Mouse (Mus musculus) midbrain, embryonic 10.5 days (tissue): ENCODE measurements around the gene Zmpste24. TPM values are rescaled to one million over a fixed set of nuclear protein-coding genes. Genes with fewer than 3 reads are reported as not detected.

Source experiments
- DNase-seq: peaks from one replicate; pipeline ENCODE4 v3.0.0-alpha.2; 2017; ENCODE audit warnings: low spot score
- H3K27ac ChIP-seq: fragments of 300-500 bp; sonication (generic); replicated peaks from 2 replicates; pipeline ENCODE4 v1.5.1; 2016; ENCODE audit warnings: mild to moderate bottlenecking
- H3K27me3 ChIP-seq: fragments of 300-500 bp; sonication (generic); 2 replicates; pipeline ENCODE4 v1.6.1; 2016; ENCODE audit warnings: low read depth, mild to moderate bottlenecking; ENCODE audit not compliant: poor library complexity, severe bottlenecking
- H3K36me3 ChIP-seq: fragments of 300-500 bp; sonication (generic); 2 replicates; pipeline ENCODE4 v1.6.1; 2016; ENCODE audit warnings: mild to moderate bottlenecking, moderate library complexity
- H3K4me1 ChIP-seq: fragments of 300-500 bp; sonication (generic); 2 replicates; pipeline ENCODE4 v1.6.1; 2016
- H3K4me3 ChIP-seq: fragments of 300-500 bp; sonication (generic); 2 replicates; pipeline ENCODE4 v1.5.1; 2016; ENCODE audit warnings: mild to moderate bottlenecking, moderate library complexity
- H3K9me3 ChIP-seq: fragments of 300-500 bp; sonication (generic); replicated peaks from 2 replicates; pipeline ENCODE4 v1.6.1; 2016; ENCODE audit warnings: mild to moderate bottlenecking
- WGBS: fragments of 180-500 bp; shearing (Covaris S2); methylation state at CpG from one replicate; pipeline ENCODE4 v1.1.7; 2016; 5-methylcytosine and 5-hydroxymethylcytosine counted together
- polyA plus RNA-seq: library from polyadenylated mRNA; unstranded; fragments of >200 nt; fragmentation: Nextera tagmentation; extraction: Ambion mirVana; gene quantifications from 2 replicates; pipeline ENCODE4 v1.2.1, GENCODE M21; 2016

Gene Zmpste24
- polyA plus RNA-seq, 1 experiment from 2014 or later = 29.1 TPM

- WGBS = 8% methylated on average over 35 of the region's 35 CpGs
- Histone ChIP-seq H3K36me3 (0 out of 2 replicates have a peak, but pooled peaks cover under 1% of the 10 kb centered on the region), H3K27ac (no peak overlapping the region), H3K4me1 (peaks cover 16% of the 10 kb centered on the region), H3K27me3 (peaks cover 41% of the 10 kb centered on the region), H3K4me3 (peak overlapping the region; percentile 44), H3K9me3 (no peaks in the 10 kb centered on the region)
- DNase-seq = no peak
These were observed 45.4 kb downstream of the Zmpste24 start for GRCm38 (mm10) chr4:121052454-121053323.

GRCm38 (mm10) chr4:121051863-121052262 lies 46.2 kb downstream of the Zmpste24 start:
- H3K36me3 ChIP-seq = no peaks in the 10 kb centered on the region
- H3K27me3 ChIP-seq = peaks cover 41% of the 10 kb centered on the region
- peaks cover 16% of the 10 kb centered on the region for H3K4me1 ChIP-seq
- WGBS = 20% methylated on average over 4 of the region's 4 CpGs
- H3K9me3 ChIP-seq = no peaks in the 10 kb centered on the region
- H3K4me3 ChIP-seq = no peak overlapping the region
- DNase-seq = no peak
- no peak overlapping the region for H3K27ac ChIP-seq

GRCm38 (mm10) chr4:121042946-121043345 lies 55.1 kb downstream of the Zmpste24 start:
- Histone ChIP-seq H3K36me3 (no peaks in the 10 kb centered on the region), H3K4me3 (no peak overlapping the region), H3K27ac (peak overlapping the region; percentile 55), H3K9me3 (no peaks in the 10 kb centered on the region), H3K4me1 (peaks cover 36% of the 10 kb centered on the region), H3K27me3 (peaks cover 30% of the 10 kb centered on the region)
- WGBS = 85% methylated on average over 3 of the region's 3 CpGs
- no peak for DNase-seq

- Histone ChIP-seq H3K4me1 (peaks cover 36% of the 10 kb centered on the region), H3K4me3 (no peak overlapping the region), H3K27me3 (peaks cover 35% of the 10 kb centered on the region), H3K27ac (peak overlapping the region; percentile 55), H3K36me3 (no peaks in the 10 kb centered on the region), H3K9me3 (no peaks in the 10 kb centered on the region)
- no peak for DNase-seq
- 61% methylated on average over 5 of the region's 5 CpGs for WGBS
These were observed 55.6 kb downstream of the Zmpste24 start for GRCm38 (mm10) chr4:121042472-121042871.

GRCm38 (mm10) chr4:121040897-121041671 lies 57.0 kb downstream of the Zmpste24 start:
- H3K27me3 ChIP-seq = peaks cover 35% of the 10 kb centered on the region
- H3K36me3 ChIP-seq = no peaks in the 10 kb centered on the region
- 8% methylated on average over 18 of the region's 18 CpGs for WGBS
- peak overlapping the region; percentile 33; the same call in 1 of the 2 replicates for H3K4me3 ChIP-seq
- peak overlapping the region; percentile 83 for H3K27ac ChIP-seq
- H3K9me3 ChIP-seq = no peaks in the 10 kb centered on the region
- peaks cover 36% of the 10 kb centered on the region for H3K4me1 ChIP-seq
- peak; percentile 78 for DNase-seq

GRCm38 (mm10) chr4:121040323-121040722 lies 57.7 kb downstream of the Zmpste24 start:
- 63% methylated on average over 14 of the region's 14 CpGs for WGBS
- Histone ChIP-seq H3K27ac (peak overlapping the region; percentile 69), H3K4me1 (peaks cover 36% of the 10 kb centered on the region), H3K4me3 (peak overlapping the region; percentile 57), H3K9me3 (no peaks in the 10 kb centered on the region), H3K27me3 (peaks cover 35% of the 10 kb centered on the region), H3K36me3 (no peaks in the 10 kb centered on the region)
- DNase-seq = no peak

GRCm38 (mm10) chr4:121039331-121040115 lies 58.5 kb downstream of the Zmpste24 start, which contains the start of gene Col9a2:
Gene Col9a2, plus strand, starts transcription at chr4:121039385.
- Histone ChIP-seq H3K4me3 (peak within 1 kb of the TSS; percentile 57), H3K27me3 (peaks cover 35% of the 10 kb centered on the region), H3K4me1 (peaks cover 36% of the 10 kb centered on the region), H3K9me3 (no peaks in the 10 kb centered on the region), H3K36me3 (no peaks in the 10 kb centered on the region), H3K27ac (peak within 1 kb of the TSS; percentile 69)
- WGBS = 3% methylated on average over 46 of the region's 46 CpGs
- DNase-seq = peak; percentile 58

GRCm38 (mm10) chr4:121033006-121033405 lies 65.0 kb downstream of the Zmpste24 start:
- Histone ChIP-seq H3K27me3 (peaks cover 6% of the 10 kb centered on the region), H3K4me3 (no peak overlapping the region), H3K27ac (no peak overlapping the region), H3K36me3 (no peaks in the 10 kb centered on the region), H3K4me1 (no peaks in the 10 kb centered on the region), H3K9me3 (no peaks in the 10 kb centered on the region)
- WGBS = 83% methylated on average over 2 of the region's 2 CpGs
- DNase-seq = no peak

GRCm38 (mm10) chr4:121031440-121031839 lies 66.6 kb downstream of the Zmpste24 start:
- Histone ChIP-seq H3K4me1 (no peaks in the 10 kb centered on the region), H3K27ac (no peak overlapping the region), H3K4me3 (no peak overlapping the region), H3K9me3 (no peaks in the 10 kb centered on the region), H3K36me3 (no peaks in the 10 kb centered on the region), H3K27me3 (no peaks in the 10 kb centered on the region)
- DNase-seq = no peak
- WGBS = 64% methylated on average over 4 of the region's 4 CpGs

GRCm38 (mm10) chr4:121029632-121030031 lies 68.4 kb downstream of the Zmpste24 start:
- DNase-seq = no peak
- WGBS = 67% methylated on average over 3 of the region's 3 CpGs
- Histone ChIP-seq H3K36me3 (no peaks in the 10 kb centered on the region), H3K27ac (no peak overlapping the region), H3K9me3 (no peaks in the 10 kb centered on the region), H3K4me3 (no peak overlapping the region), H3K4me1 (no peaks in the 10 kb centered on the region), H3K27me3 (no peaks in the 10 kb centered on the region)

- H3K36me3 ChIP-seq = no peaks in the 10 kb centered on the region
- DNase-seq = peak; percentile 75
- H3K4me1 ChIP-seq = no peaks in the 10 kb centered on the region
- 29% methylated on average over 14 of the region's 14 CpGs for WGBS
- H3K4me3 ChIP-seq = no peak overlapping the region
- H3K27me3 ChIP-seq = no peaks in the 10 kb centered on the region
- H3K9me3 ChIP-seq = no peaks in the 10 kb centered on the region
- no peak overlapping the region for H3K27ac ChIP-seq
These were observed 69.2 kb downstream of the Zmpste24 start for GRCm38 (mm10) chr4:121028659-121029392.

GRCm38 (mm10) chr4:121028146-121028545 lies 69.9 kb downstream of the Zmpste24 start:
- DNase-seq = no peak
- H3K4me3 ChIP-seq = no peak overlapping the region
- H3K36me3 ChIP-seq = no peaks in the 10 kb centered on the region
- H3K9me3 ChIP-seq = no peaks in the 10 kb centered on the region
- H3K4me1 ChIP-seq = no peaks in the 10 kb centered on the region
- H3K27me3 ChIP-seq = no peaks in the 10 kb centered on the region
- WGBS = 83% methylated on average over 1 of the region's 1 CpGs
- no peak overlapping the region for H3K27ac ChIP-seq
